Mouse (Mus musculus) right cerebral cortex, adult 2 months (tissue): Measurements from ENCODE around the gene Mybl2.

Source experiments
- DNase-seq, 2 experiments: peaks; one replicate each; pipeline ENCODE4 v3.0.0; 2021 to 2022; ENCODE audit warnings: low spot score in 2 of 2

Mybl2 gene

GRCm38 (mm10) chr2:163071590-163071989, 17.1 kb downstream of the Mybl2 start:
- DNase-seq = no peak

- no peak for DNase-seq
These were observed 18.7 kb downstream of the Mybl2 start for GRCm38 (mm10) chr2:163073023-163073757.

GRCm38 (mm10) chr2:163074006-163074405, 19.5 kb downstream of the Mybl2 start:
- DNase-seq = peak; percentile 19 to 27

- no peak for DNase-seq
These were observed 20.3 kb downstream of the Mybl2 start for GRCm38 (mm10) chr2:163074808-163075207.

- DNase-seq = no peak
These were observed 20.7 kb downstream of the Mybl2 start for GRCm38 (mm10) chr2:163075234-163075633.

GRCm38 (mm10) chr2:163079041-163079440, 24.6 kb downstream of the Mybl2 start:
- no peak for DNase-seq

- no peak for DNase-seq
These were observed 28.1 kb downstream of the Mybl2 start for GRCm38 (mm10) chr2:163082591-163082990.

GRCm38 (mm10) chr2:163084519-163084918, 30.0 kb downstream of the Mybl2 start:
- DNase-seq = no peak

- no peak for DNase-seq
These were observed 30.6 kb downstream of the Mybl2 start for GRCm38 (mm10) chr2:163085047-163085446.

- no peak for DNase-seq
These were observed 32.1 kb downstream of the Mybl2 start for GRCm38 (mm10) chr2:163086561-163086960.

GRCm38 (mm10) chr2:163087728-163088127, 33.2 kb downstream of the Mybl2 start, which contains the start of gene Gtsf1l:
Gene Gtsf1l, minus strand, starts transcription at chr2:163087855.
- DNase-seq = no peak

- DNase-seq = no peak
These were observed 35.1 kb downstream of the Mybl2 start for GRCm38 (mm10) chr2:163089475-163090123.

GRCm38 (mm10) chr2:163094909-163095308, 40.4 kb downstream of the Mybl2 start:
- DNase-seq = no peak

GRCm38 (mm10) chr2:163095784-163096183, 41.3 kb downstream of the Mybl2 start:
- no peak for DNase-seq

- DNase-seq = no peak
These were observed 45.4 kb downstream of the Mybl2 start for GRCm38 (mm10) chr2:163099919-163100318.

- no peak for DNase-seq
These were observed 46.1 kb downstream of the Mybl2 start for GRCm38 (mm10) chr2:163100551-163100950.

- DNase-seq = peak; percentile 73
These were observed 47.2 kb downstream of the Mybl2 start for GRCm38 (mm10) chr2:163101646-163102203.

GRCm38 (mm10) chr2:163102216-163102615, 47.7 kb downstream of the Mybl2 start:
- DNase-seq = no peak

- DNase-seq = no peak
These were observed 48.6 kb downstream of the Mybl2 start for GRCm38 (mm10) chr2:163102900-163103653.

GRCm38 (mm10) chr2:163104086-163104770, 49.7 kb downstream of the Mybl2 start:
- no peak for DNase-seq

GRCm38 (mm10) chr2:163108385-163108784, 53.9 kb downstream of the Mybl2 start:
- no peak for DNase-seq

- no peak for DNase-seq
These were observed 56.2 kb downstream of the Mybl2 start for GRCm38 (mm10) chr2:163110706-163111105.
